In the genomic region with DNA sequence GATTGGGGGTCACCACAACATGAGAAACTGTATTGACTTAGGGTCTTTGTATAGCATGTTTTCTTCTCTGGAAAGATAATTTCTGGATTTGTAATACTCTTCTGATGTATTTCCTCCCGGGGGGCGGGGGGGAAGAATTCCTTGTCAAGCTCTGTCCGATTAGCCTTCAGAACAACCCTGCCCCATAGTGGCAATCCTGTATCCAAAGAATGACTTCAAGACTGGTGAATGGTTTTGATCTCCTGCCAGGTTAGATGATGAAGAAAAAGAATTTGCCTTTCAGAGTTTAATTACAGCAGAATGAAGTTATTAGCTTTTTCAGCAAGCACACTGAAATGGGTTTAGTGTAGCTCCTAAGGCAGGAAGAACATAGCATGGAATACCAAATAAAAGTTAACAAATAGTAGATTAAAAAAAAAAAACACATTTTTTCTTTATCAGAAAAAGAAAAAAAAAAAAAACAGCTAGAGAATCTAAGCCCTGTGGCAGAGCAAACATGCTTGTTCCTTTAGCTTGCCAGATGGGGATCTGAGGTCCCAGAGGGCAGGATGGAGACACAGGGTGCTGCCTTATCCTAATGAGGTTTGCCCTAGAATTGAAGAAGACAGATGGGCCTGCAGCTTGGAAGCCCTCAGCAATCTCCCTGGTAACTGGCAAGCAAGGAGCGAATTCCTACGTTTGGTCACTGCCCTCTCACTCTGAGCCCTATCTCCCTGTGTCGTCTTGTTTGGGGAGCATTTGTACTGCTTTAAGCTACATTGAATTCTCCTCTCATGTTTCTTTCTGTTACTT, we compare ENCODE assay signal across 19 mouse cellular contexts.
DNase-seq lines count a peak whose midpoint lies in the region; ATAC-seq lines count a peak whose summit lies in the region.
"Had no signal": no experiment of that assay in that cellular context is flagged by ENCODE, and none has a peak within 500 bp of the region (broad histone marks: within the 10 kb centered on the region; RNA-seq: fewer than 3 reads in every experiment).

No protein-coding gene starts in this region.

- WGBS in embryonic facial prominence, embryonic 14.5 days, result 70% methylated on average over 6 of the region's 6 CpGs
- WGBS in embryonic facial prominence, embryonic 10.5 days, result 81% methylated on average over 6 of the region's 6 CpGs
- WGBS in neural tube, embryonic 14.5 days, result 71% methylated on average over 6 of the region's 6 CpGs
- WGBS in limb, embryonic 10.5 days, result 73% methylated on average over 6 of the region's 6 CpGs
- WGBS in heart, embryonic 10.5 days, result 71% methylated on average over 6 of the region's 6 CpGs

- no peak overlapping the region for H3K4me3 ChIP-seq in embryonic facial prominence, embryonic 14.5 days (ENCODE audit: low read depth, low read length)
- H3K4me3 ChIP-seq in embryonic facial prominence, embryonic 10.5 days, result no peak overlapping the region
- H3K4me3 ChIP-seq in neural tube, embryonic 14.5 days (ENCODE audit: low read depth, low read length), result no peak overlapping the region
- no peak overlapping the region for H3K4me3 ChIP-seq in limb, embryonic 10.5 days
- H3K4me3 ChIP-seq in heart, embryonic 10.5 days, result no peak overlapping the region
- H3K4me3 ChIP-seq: embryonic facial prominence, embryonic 12.5 days; left cerebral cortex, adult 2 months; limb, embryonic 12.5 days; liver, embryonic 13.5 days; lung, embryonic 15.5 days; neural tube, embryonic 13.5 days had no signal

- no peak overlapping the region for H3K4me2 ChIP-seq in embryonic facial prominence, embryonic 14.5 days (ENCODE audit: low read depth, low read length)
- H3K4me2 ChIP-seq in neural tube, embryonic 14.5 days (ENCODE audit: low read depth, low read length), result no peak overlapping the region
- H3K4me2 ChIP-seq: embryonic facial prominence, embryonic 12.5 days; limb, embryonic 12.5 days; liver, embryonic 13.5 days; lung, embryonic 15.5 days; neural tube, embryonic 13.5 days had no signal

- H3K9ac ChIP-seq in embryonic facial prominence, embryonic 14.5 days (ENCODE audit: low read depth, low read length), result no peak overlapping the region
- no peak overlapping the region for H3K9ac ChIP-seq in neural tube, embryonic 14.5 days (replicated peaks; ENCODE audit: low read depth, low read length)
- H3K9ac ChIP-seq: embryonic facial prominence, embryonic 12.5 days; limb, embryonic 12.5 days; liver, embryonic 13.5 days; lung, embryonic 15.5 days; neural tube, embryonic 13.5 days had no signal

- H3K27me3 ChIP-seq in embryonic facial prominence, embryonic 14.5 days (replicated peaks; ENCODE audit: control insufficient read depth, insufficient read depth, low read length), result no peaks in the 10 kb centered on the region
- H3K27me3 ChIP-seq in embryonic facial prominence, embryonic 10.5 days (replicated peaks; ENCODE audit: low read depth, poor library complexity, severe bottlenecking), result no peaks in the 10 kb centered on the region
- no peaks in the 10 kb centered on the region for H3K27me3 ChIP-seq in neural tube, embryonic 14.5 days (ENCODE audit: control insufficient read depth, insufficient read depth, low read length)
- H3K27me3 ChIP-seq in limb, embryonic 10.5 days (ENCODE audit: low read depth, poor library complexity, severe bottlenecking), result no peaks in the 10 kb centered on the region
- no peaks in the 10 kb centered on the region for H3K27me3 ChIP-seq in heart, embryonic 10.5 days (ENCODE audit: insufficient read depth, poor library complexity, severe bottlenecking)
- H3K27me3 ChIP-seq: embryonic facial prominence, embryonic 12.5 days; limb, embryonic 12.5 days; liver, embryonic 13.5 days; lung, embryonic 15.5 days; neural tube, embryonic 13.5 days had no signal

- ATAC-seq in embryonic facial prominence, embryonic 14.5 days (ENCODE audit: low read depth), result no peak
- peak; percentile 51; the same call in 1 of the 2 replicates for ATAC-seq in neural tube, embryonic 14.5 days (ENCODE audit: low read depth)
- ATAC-seq: inflammation-experienced regulatory T-cells, adult 6 months had no signal

- H3K4me1 ChIP-seq in embryonic facial prominence, embryonic 14.5 days (ENCODE audit: control insufficient read depth, insufficient read depth, low read length), result no peaks in the 10 kb centered on the region
- no peaks in the 10 kb centered on the region for H3K4me1 ChIP-seq in embryonic facial prominence, embryonic 10.5 days
- H3K4me1 ChIP-seq in neural tube, embryonic 14.5 days (ENCODE audit: control insufficient read depth, insufficient read depth, low read length), result no peaks in the 10 kb centered on the region
- H3K4me1 ChIP-seq in limb, embryonic 10.5 days, result no peaks in the 10 kb centered on the region
- H3K4me1 ChIP-seq in heart, embryonic 10.5 days, result no peaks in the 10 kb centered on the region
- H3K4me1 ChIP-seq: embryonic facial prominence, embryonic 12.5 days; limb, embryonic 12.5 days; liver, embryonic 13.5 days; lung, embryonic 15.5 days; neural tube, embryonic 13.5 days had no signal

- no peaks in the 10 kb centered on the region for H3K9me3 ChIP-seq in embryonic facial prominence, embryonic 14.5 days (ENCODE audit: control insufficient read depth, low read length)
- no peaks in the 10 kb centered on the region for H3K9me3 ChIP-seq in embryonic facial prominence, embryonic 10.5 days
- no peaks in the 10 kb centered on the region for H3K9me3 ChIP-seq in neural tube, embryonic 14.5 days (ENCODE audit: control insufficient read depth, low read length)
- H3K9me3 ChIP-seq in limb, embryonic 10.5 days (replicated peaks), result no peaks in the 10 kb centered on the region
- H3K9me3 ChIP-seq in heart, embryonic 10.5 days, result no peaks in the 10 kb centered on the region
- H3K9me3 ChIP-seq: embryonic facial prominence, embryonic 12.5 days; limb, embryonic 12.5 days; lung, embryonic 15.5 days; neural tube, embryonic 13.5 days had no signal

- H3K27ac ChIP-seq in embryonic facial prominence, embryonic 14.5 days (replicated peaks; ENCODE audit: low read depth, low read length), result no peak overlapping the region
- H3K27ac ChIP-seq in embryonic facial prominence, embryonic 10.5 days (replicated peaks), result no peak overlapping the region
- no peak overlapping the region for H3K27ac ChIP-seq in neural tube, embryonic 14.5 days (ENCODE audit: low read depth, low read length)
- H3K27ac ChIP-seq in limb, embryonic 10.5 days, result no peak overlapping the region
- no peak overlapping the region for H3K27ac ChIP-seq in heart, embryonic 10.5 days
- H3K27ac ChIP-seq: embryonic facial prominence, embryonic 12.5 days; left cerebral cortex, adult 2 months; limb, embryonic 12.5 days; liver, embryonic 13.5 days; lung, embryonic 15.5 days; neural tube, embryonic 13.5 days had no signal

- peak; percentile 11 for DNase-seq in embryonic facial prominence, embryonic 14.5 days (ENCODE audit: low spot score)
- DNase-seq in embryonic facial prominence, embryonic 10.5 days (ENCODE audit: low spot score), result no peak
- DNase-seq in neural tube, embryonic 10.5 days (ENCODE audit: extremely low spot score, low spot score), result no peak
- DNase-seq in cerebellum, postnatal 36 days, result peak; percentile 83 to 86
- peak; percentile 31 for DNase-seq in retina, postnatal 1 day
- no peak for DNase-seq in limb, embryonic 10.5 days (ENCODE audit: low spot score)
- no peak for DNase-seq in heart, embryonic 10.5 days (ENCODE audit: low spot score)
- DNase-seq: gastrocnemius, postnatal 10 days; liver, embryonic 13.5 days; right cerebral cortex, adult 18-20 months; spleen, adult 18-20 months; thymus, adult 18-20 months had no signal

- H3K36me3 ChIP-seq in embryonic facial prominence, embryonic 14.5 days (ENCODE audit: control insufficient read depth, insufficient read depth, low read length), result no peaks in the 10 kb centered on the region
- H3K36me3 ChIP-seq in embryonic facial prominence, embryonic 10.5 days (replicated peaks), result no peaks in the 10 kb centered on the region
- H3K36me3 ChIP-seq in neural tube, embryonic 14.5 days (ENCODE audit: control insufficient read depth, insufficient read depth, low read length), result no peaks in the 10 kb centered on the region
- H3K36me3 ChIP-seq in limb, embryonic 10.5 days, result no peaks in the 10 kb centered on the region
- no peaks in the 10 kb centered on the region for H3K36me3 ChIP-seq in heart, embryonic 10.5 days
- H3K36me3 ChIP-seq: embryonic facial prominence, embryonic 12.5 days; limb, embryonic 12.5 days; liver, embryonic 13.5 days; lung, embryonic 15.5 days; neural tube, embryonic 13.5 days had no signal

Comparison
In these comparisons a context has a peak if more than half of its experiments do, and no peak if none do; other contexts are left out.
1. DNase-seq: peak in embryonic facial prominence, embryonic 14.5 days (single experiment), cerebellum, postnatal 36 days (2 of 2) and retina, postnatal 1 day (single experiment); none in embryonic facial prominence, embryonic 10.5 days (single experiment), neural tube, embryonic 10.5 days (single experiment), limb, embryonic 10.5 days (single experiment) and heart, embryonic 10.5 days (single experiment).